Mouse (Mus musculus) liver, adult 2 months (tissue): ENCODE data around the gene Kat5. TPM values are rescaled to one million over a fixed set of nuclear protein-coding genes. Genes with fewer than 3 reads are reported as not detected.

Source experiments
- DNase-seq: peaks from one replicate; pipeline ENCODE4 v3.0.0-alpha.2; 2011; ENCODE audit warnings: low read depth, low spot score; ENCODE audit errors: extremely low read depth
- H3K27ac ChIP-seq: fragments of 200-500 bp; replicated peaks from 2 replicates; pipeline ENCODE4 v1.5.1; 2012; ENCODE audit warnings: low read depth, mild to moderate bottlenecking, control low read depth, inconsistent platforms, low read length; ENCODE audit not compliant: insufficient read depth
- H3K27me3 ChIP-seq: fragments of 200-500 bp; 2 replicates; pipeline ENCODE4 v1.6.1; 2012; ENCODE audit warnings: mild to moderate bottlenecking, moderate library complexity, low read length, inconsistent platforms; ENCODE audit not compliant: control insufficient read depth, insufficient read depth
- H3K36me3 ChIP-seq: fragments of 200-500 bp; 2 replicates; pipeline ENCODE4 v1.6.1; 2012; ENCODE audit warnings: low read length, inconsistent platforms; ENCODE audit not compliant: control insufficient read depth, insufficient read depth
- H3K4me1 ChIP-seq: fragments of 200-500 bp; 2 replicates; pipeline ENCODE4 v1.6.1; 2011; ENCODE audit warnings: low read length; ENCODE audit not compliant: control insufficient read depth, insufficient read depth
- H3K4me3 ChIP-seq: fragments of 200-500 bp; 2 replicates; pipeline ENCODE4 v1.5.1; 2011; ENCODE audit warnings: low read depth, mild to moderate bottlenecking, control low read depth, low read length, moderate library complexity; ENCODE audit not compliant: insufficient read depth
- H3K79me2 ChIP-seq: fragments of 200-500 bp; 2 replicates; pipeline ENCODE4 v1.6.1; 2012; ENCODE audit warnings: inconsistent platforms, mild to moderate bottlenecking, low read length, moderate library complexity; ENCODE audit not compliant: control insufficient read depth, insufficient read depth
- H3K9ac ChIP-seq: fragments of 200-500 bp; 2 replicates; pipeline ENCODE4 v1.6.1; 2012; ENCODE audit warnings: low read depth, mild to moderate bottlenecking, control low read depth, inconsistent platforms, low read length
- CTCF ChIP-seq: fragments of 200-500 bp; IDR thresholded peaks from 2 replicates; pipeline ENCODE4 v1.5.1; 2011; ENCODE audit warnings: low read depth, low read length, control low read depth
- POLR2A ChIP-seq: fragments of 200-500 bp; IDR thresholded peaks from 2 replicates; pipeline ENCODE4 v1.6.1; 2011; ENCODE audit warnings: low read length, control low read depth; ENCODE audit not compliant: insufficient read depth; ENCODE audit errors: extremely low read depth
- WGBS: fragments of 180-500 bp; shearing (Covaris S2); methylation state at CpG from one replicate; pipeline ENCODE4 v1.1.7; 2018; 5-methylcytosine and 5-hydroxymethylcytosine counted together
- polyA plus RNA-seq: library from polyadenylated mRNA; depleted of rRNA; stranded (reverse); fragments of >200 nt; gene quantifications from 2 replicates; pipeline ENCODE4 v1.2.3, GENCODE M21; 2012
- total RNA-seq: library from RNA; depleted of rRNA; stranded (reverse); fragments of >200 nt; gene quantifications from 2 replicates; pipeline ENCODE4 v1.2.3, GENCODE M21; 2014

The Kat5 gene
- total and polyA plus RNA-seq, 2 experiments = 15.9 to 23.0 TPM

- no peak for DNase-seq
- H3K9ac ChIP-seq = no peak overlapping the region
- H3K27ac ChIP-seq = no peak overlapping the region
- no peak for TF ChIP-seq POLR2A
- TF ChIP-seq CTCF = no peak
- peaks cover 56% of the 10 kb centered on the region for H3K36me3 ChIP-seq
- 91% methylated on average over 8 of the region's 8 CpGs for WGBS
- no peak overlapping the region for H3K4me3 ChIP-seq
- peaks cover 15% of the 10 kb centered on the region for H3K4me1 ChIP-seq
- peaks cover 7% of the 10 kb centered on the region; the same call in 1 of the 2 replicates for H3K79me2 ChIP-seq
- H3K27me3 ChIP-seq = no peaks in the 10 kb centered on the region
Measured at GRCm38 (mm10) chr19:5641641-5642040, 31.6 kb upstream of the Kat5 start.

GRCm38 (mm10) chr19:5641021-5641420 is 31.0 kb upstream of the Kat5 start:
- WGBS = 85% methylated on average over 17 of the region's 17 CpGs
- peaks cover 18% of the 10 kb centered on the region for H3K4me1 ChIP-seq
- no peak for DNase-seq
- H3K4me3 ChIP-seq = no peak overlapping the region
- H3K79me2 ChIP-seq = peaks cover 7% of the 10 kb centered on the region; the same call in 1 of the 2 replicates
- no peak overlapping the region for H3K27ac ChIP-seq
- no peak overlapping the region for H3K9ac ChIP-seq
- H3K27me3 ChIP-seq = no peaks in the 10 kb centered on the region
- peaks cover 55% of the 10 kb centered on the region for H3K36me3 ChIP-seq
- TF ChIP-seq CTCF (no peak), POLR2A (no peak)

GRCm38 (mm10) chr19:5640339-5640738 is 30.3 kb upstream of the Kat5 start:
- Histone ChIP-seq H3K4me1 (peaks cover 19% of the 10 kb centered on the region), H3K27me3 (no peaks in the 10 kb centered on the region), H3K9ac (no peak overlapping the region), H3K27ac (no peak overlapping the region), H3K36me3 (peaks cover 48% of the 10 kb centered on the region), H3K79me2 (peaks cover 7% of the 10 kb centered on the region; the same call in 1 of the 2 replicates), H3K4me3 (no peak overlapping the region)
- TF ChIP-seq POLR2A (no peak), CTCF (no peak)
- WGBS = 80% methylated on average over 9 of the region's 9 CpGs
- DNase-seq = no peak

- peak overlapping the region; percentile 96 for H3K27ac ChIP-seq
- peaks cover 7% of the 10 kb centered on the region; the same call in 1 of the 2 replicates for H3K79me2 ChIP-seq
- H3K27me3 ChIP-seq = no peaks in the 10 kb centered on the region
- peak overlapping the region; percentile 99 for H3K9ac ChIP-seq
- H3K4me1 ChIP-seq = peaks cover 19% of the 10 kb centered on the region
- no peak for TF ChIP-seq CTCF
- TF ChIP-seq POLR2A = peak; percentile 59; the same call in 1 of the 2 replicates
- H3K4me3 ChIP-seq = peak overlapping the region; percentile 96
- peak; percentile 83 for DNase-seq
- H3K36me3 ChIP-seq = peaks cover 32% of the 10 kb centered on the region
- 51% methylated on average over 18 of the region's 18 CpGs for WGBS
Measured at GRCm38 (mm10) chr19:5638416-5639005, 28.5 kb upstream of the Kat5 start.

- under 1% methylated on average over 105 of the region's 109 CpGs for WGBS
- Histone ChIP-seq H3K4me1 (peaks cover 19% of the 10 kb centered on the region), H3K27me3 (no peaks in the 10 kb centered on the region), H3K9ac (peak within 1 kb of the TSS; percentile 99), H3K4me3 (peak within 1 kb of the TSS; percentile 96), H3K79me2 (peaks cover 7% of the 10 kb centered on the region; the same call in 1 of the 2 replicates), H3K27ac (peak within 1 kb of the TSS; percentile 96), H3K36me3 (peaks cover 26% of the 10 kb centered on the region)
- TF ChIP-seq POLR2A (peak; percentile 82), CTCF (no peak)
- DNase-seq = peak; percentile 78
Measured at GRCm38 (mm10) chr19:5637069-5638047, 27.3 kb upstream of the Kat5 start, which contains the start of gene Rela. TSS of gene Rela (plus strand) at chr19:5637483.
